Mouse (Mus musculus) kidney, embryonic 16.5 days (tissue): ENCODE results near the gene Iqcf3. TPM values are rescaled to one million over a fixed set of nuclear protein-coding genes. Genes with fewer than 3 reads are reported as not detected.
A peak's percentile ranks its signal among the peaks of the same experiment; 100 is the strongest.

Experiments
- ATAC-seq: fragments of 200-750 bp; cut with Nextera tagmentation; 2 replicates; pipeline ENCODE4 v1.8.0; 2017; ENCODE audit warnings: moderate TSS enrichment; ENCODE audit not compliant: low FRiP score, low TSS enrichment
- H3K27ac ChIP-seq: fragments of 300-500 bp; sonication (generic); 2 replicates; pipeline ENCODE4 v1.5.1; 2014; ENCODE audit warnings: low read length
- H3K27me3 ChIP-seq: fragments of 300-500 bp; sonication (generic); 2 replicates; pipeline ENCODE4 v1.6.1; 2014; ENCODE audit warnings: low read length, control low read depth, mixed read lengths; ENCODE audit not compliant: insufficient read depth
- H3K36me3 ChIP-seq: fragments of 300-500 bp; sonication (generic); 2 replicates; pipeline ENCODE4 v1.6.1; 2014; ENCODE audit warnings: low read length, control low read depth, mixed read lengths; ENCODE audit not compliant: insufficient read depth
- H3K4me1 ChIP-seq: fragments of 300-500 bp; sonication (generic); 2 replicates; pipeline ENCODE4 v1.6.1; 2014; ENCODE audit warnings: low read length, control low read depth, mixed read lengths; ENCODE audit not compliant: insufficient read depth
- H3K4me2 ChIP-seq: fragments of 300-500 bp; sonication (generic); replicated peaks from 2 replicates; pipeline ENCODE4 v1.6.1; 2014; ENCODE audit warnings: low read depth, low read length
- H3K4me3 ChIP-seq: fragments of 300-500 bp; sonication (generic); 2 replicates; pipeline ENCODE4 v1.5.1; 2014; ENCODE audit warnings: mild to moderate bottlenecking, low read length
- H3K9ac ChIP-seq: fragments of 300-500 bp; sonication (generic); replicated peaks from 2 replicates; pipeline ENCODE4 v1.6.1; 2014; ENCODE audit warnings: low read length
- H3K9me3 ChIP-seq: fragments of 300-500 bp; sonication (generic); 2 replicates; pipeline ENCODE4 v1.6.1; 2016; ENCODE audit warnings: low read length, control low read depth
- WGBS: fragments of 180-500 bp; shearing (Covaris S2); extraction: QIAGEN DNeasy Blood & Tissue Kit; methylation state at CpG from one replicate; pipeline ENCODE4 v1.1.7; 2014; 5-methylcytosine and 5-hydroxymethylcytosine counted together
- polyA plus RNA-seq: library from polyadenylated mRNA; unstranded; fragments of >200 nt; fragmentation: Nextera tagmentation; extraction: Ambion mirVana; gene quantifications from 2 replicates; pipeline ENCODE4 v1.2.1, GENCODE M21; 2015

Gene Iqcf3
- polyA plus RNA-seq, 1 experiment from 2014 or later, result not detected

DNA sequence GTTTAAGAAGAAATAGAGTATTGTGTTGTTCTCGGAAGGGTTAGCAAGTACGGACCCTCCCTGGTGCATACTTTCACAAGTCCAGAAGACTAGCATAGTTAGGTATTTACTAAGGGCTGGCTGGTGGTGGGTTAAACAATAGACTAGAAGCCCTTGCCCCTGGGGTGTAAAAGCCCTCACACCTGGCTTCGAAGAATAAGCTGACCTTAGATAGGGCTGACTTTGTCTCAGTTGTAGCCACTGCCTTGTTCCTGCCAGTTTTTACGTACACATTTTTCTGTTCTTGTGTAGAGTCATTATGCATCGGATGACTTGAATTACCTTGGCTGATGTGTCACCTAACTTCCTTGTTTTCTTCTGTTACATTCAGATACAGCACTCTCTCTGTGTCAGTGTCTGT lies 11.9 kb upstream of the Iqcf3 start:
- Histone ChIP-seq H3K4me2 (no peak overlapping the region), H3K36me3 (no peaks in the 10 kb centered on the region), H3K4me3 (no peak overlapping the region), H3K27ac (no peak overlapping the region), H3K4me1 (no peaks in the 10 kb centered on the region), H3K27me3 (no peaks in the 10 kb centered on the region), H3K9ac (no peak overlapping the region), H3K9me3 (no peaks in the 10 kb centered on the region)
- ATAC-seq, result no peak
- WGBS, result 86% methylated on average over 5 of the region's 5 CpGs

DNA sequence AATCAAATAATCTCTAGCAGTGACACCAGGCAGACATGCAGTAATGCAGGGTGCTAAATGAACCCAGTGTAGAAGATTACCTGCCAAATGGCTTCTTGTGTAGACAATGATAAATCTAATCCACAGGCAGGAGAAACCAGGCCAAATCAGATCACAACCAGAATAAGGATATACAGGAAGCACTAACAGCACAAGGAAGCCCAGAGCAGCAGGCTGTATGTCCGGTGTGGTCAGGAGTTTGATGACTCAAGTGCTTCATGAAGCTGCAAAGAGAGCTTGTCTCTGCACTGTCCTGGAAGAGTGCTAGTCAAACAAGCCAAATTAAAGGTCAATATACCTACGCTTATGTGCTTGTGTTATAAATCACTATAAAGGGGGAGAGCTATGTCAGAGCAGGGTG lies 10.8 kb upstream of the Iqcf3 start:
- H3K9me3 ChIP-seq, result no peaks in the 10 kb centered on the region
- no peaks in the 10 kb centered on the region for H3K27me3 ChIP-seq
- H3K4me3 ChIP-seq, result no peak overlapping the region
- H3K9ac ChIP-seq, result no peak overlapping the region
- no peaks in the 10 kb centered on the region for H3K4me1 ChIP-seq
- H3K4me2 ChIP-seq, result no peak overlapping the region
- no peak for ATAC-seq
- WGBS, result 66% methylated on average over 2 of the region's 2 CpGs
- H3K27ac ChIP-seq, result no peak overlapping the region
- H3K36me3 ChIP-seq, result no peaks in the 10 kb centered on the region

DNA sequence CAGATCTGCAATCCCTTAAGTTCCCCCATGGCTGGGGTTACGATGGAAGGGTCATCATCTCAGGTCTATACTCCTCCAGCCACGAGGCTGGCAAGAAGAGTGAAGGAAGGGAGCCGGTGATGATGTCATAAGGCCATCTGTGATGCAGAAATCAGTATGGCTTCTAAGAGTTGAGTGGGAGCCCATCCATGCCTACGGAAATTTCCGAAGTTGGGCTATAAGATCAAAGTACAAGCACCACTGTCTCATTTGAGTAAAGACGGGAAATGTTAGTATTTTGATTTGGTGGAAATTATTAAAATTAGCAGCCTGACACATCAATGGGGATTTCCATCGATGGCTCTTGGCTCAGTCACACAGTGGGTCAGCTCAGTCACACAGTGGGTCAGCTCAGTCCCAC lies 9.5 kb upstream of the Iqcf3 start, which contains the start of gene Iqcf4:
Gene Iqcf4 (minus strand): TSS at position 101 of the 400 bp plus-strand sequence.
- no peak within 1 kb of the TSS for H3K4me3 ChIP-seq
- H3K4me2 ChIP-seq, result no peak within 1 kb of the TSS
- no peak within 1 kb of the TSS for H3K27ac ChIP-seq
- H3K36me3 ChIP-seq, result no peaks in the 10 kb centered on the region
- no peak within 1 kb of the TSS for H3K9ac ChIP-seq
- WGBS, result 84% methylated on average over 7 of the region's 7 CpGs
- H3K27me3 ChIP-seq, result no peaks in the 10 kb centered on the region
- H3K9me3 ChIP-seq, result no peaks in the 10 kb centered on the region
- ATAC-seq, result no peak
- H3K4me1 ChIP-seq, result no peaks in the 10 kb centered on the region

DNA sequence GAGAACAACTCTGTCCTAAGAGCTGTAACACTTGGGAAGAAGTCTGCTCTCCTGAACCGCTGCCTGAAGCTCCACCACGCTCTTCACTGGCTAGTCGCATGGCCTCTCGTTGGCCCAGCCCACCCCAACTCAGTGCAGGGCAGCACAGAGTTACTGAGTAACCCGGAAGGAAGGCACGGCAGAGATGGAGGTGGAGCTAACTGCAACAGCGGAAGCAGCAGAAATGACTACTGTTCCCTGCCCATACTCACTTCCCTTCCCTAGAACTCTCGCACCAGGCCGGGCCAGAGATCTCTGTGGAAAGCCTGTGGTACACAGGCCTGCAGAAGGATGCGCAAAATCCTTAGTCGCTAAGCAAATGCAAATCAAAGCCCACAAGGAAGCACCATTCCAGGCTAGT lies 5.0 kb upstream of the Iqcf3 start:
- Histone ChIP-seq H3K9me3 (no peaks in the 10 kb centered on the region), H3K27ac (no peak overlapping the region), H3K4me1 (no peaks in the 10 kb centered on the region), H3K36me3 (no peaks in the 10 kb centered on the region), H3K9ac (no peak overlapping the region), H3K4me2 (no peak overlapping the region), H3K27me3 (no peaks in the 10 kb centered on the region), H3K4me3 (no peak overlapping the region)
- WGBS, result 45% methylated on average over 11 of the region's 11 CpGs
- peak; percentile 74; the same call in 1 of the 2 replicates for ATAC-seq

DNA sequence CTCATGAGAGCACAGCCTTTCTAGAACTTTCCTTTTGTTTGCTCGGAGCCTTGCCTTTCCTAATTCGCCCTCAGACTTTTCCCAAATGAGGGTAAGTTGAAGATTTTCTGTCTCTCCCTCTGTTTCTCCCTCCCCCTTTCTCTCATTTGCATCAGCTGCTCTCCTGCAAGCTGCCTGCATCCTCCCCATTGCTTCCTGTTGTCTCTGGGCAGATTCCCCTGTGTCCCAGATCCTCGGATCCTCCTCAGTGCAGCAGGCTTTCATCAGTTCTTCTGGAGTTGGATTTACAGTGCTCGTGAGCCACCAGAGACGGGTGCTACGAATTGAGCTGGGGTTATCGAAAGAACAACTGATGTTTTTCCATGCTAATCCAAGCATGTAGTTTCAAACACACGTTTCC lies 2.6 kb upstream of the Iqcf3 start:
- 58% methylated on average over 8 of the region's 8 CpGs for WGBS
- Histone ChIP-seq H3K36me3 (no peaks in the 10 kb centered on the region), H3K4me2 (no peak overlapping the region), H3K9me3 (no peaks in the 10 kb centered on the region), H3K27me3 (no peaks in the 10 kb centered on the region), H3K4me3 (no peak overlapping the region), H3K27ac (no peak overlapping the region), H3K9ac (no peak overlapping the region), H3K4me1 (no peaks in the 10 kb centered on the region)
- no peak for ATAC-seq

DNA sequence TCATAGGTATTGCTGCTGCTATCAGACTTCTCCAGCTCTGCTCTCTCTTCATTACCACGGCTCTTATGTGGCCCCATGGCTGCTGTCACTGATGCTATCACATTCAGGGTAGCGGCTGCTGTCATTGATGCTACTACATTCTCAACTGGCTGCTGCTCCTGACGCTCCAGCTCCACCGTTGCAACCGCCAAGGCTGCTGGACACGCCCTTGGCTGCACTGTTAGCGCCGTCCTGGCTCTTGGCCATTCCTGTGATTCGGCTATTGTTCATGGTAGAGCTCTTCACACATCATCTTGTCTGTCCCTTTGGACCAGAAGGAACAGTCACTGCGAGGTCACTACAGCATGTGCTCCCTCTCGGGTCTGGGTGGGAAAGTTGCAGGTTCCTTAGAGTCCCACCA lies 860 bp upstream of the Iqcf3 start:
- H3K27ac ChIP-seq, result no peak overlapping the region
- H3K4me1 ChIP-seq, result no peaks in the 10 kb centered on the region
- no peak for ATAC-seq
- H3K4me3 ChIP-seq, result no peak overlapping the region
- 91% methylated on average over 11 of the region's 11 CpGs for WGBS
- H3K27me3 ChIP-seq, result no peaks in the 10 kb centered on the region
- H3K36me3 ChIP-seq, result no peaks in the 10 kb centered on the region
- no peak overlapping the region for H3K4me2 ChIP-seq
- H3K9ac ChIP-seq, result no peak overlapping the region
- no peaks in the 10 kb centered on the region for H3K9me3 ChIP-seq

DNA sequence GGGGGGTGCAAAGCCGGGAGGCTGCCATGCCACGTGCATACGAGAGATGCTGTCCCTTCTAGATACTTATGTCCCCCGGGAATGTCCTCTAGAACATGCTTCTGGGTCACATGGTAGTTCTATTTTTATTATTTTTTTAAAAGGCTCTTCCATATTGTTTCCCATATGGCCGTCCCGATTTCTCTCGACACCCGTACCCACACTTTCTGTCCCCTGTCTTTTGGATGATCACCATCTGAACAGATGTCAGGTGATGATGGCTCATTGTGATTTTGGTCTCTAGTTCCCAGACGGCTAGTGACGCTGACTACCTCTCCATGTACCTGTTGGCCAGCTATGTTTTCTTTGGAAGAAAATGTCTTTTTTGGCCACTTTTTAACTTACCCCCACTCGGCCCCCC lies 26.5 kb downstream of the Iqcf3 start:
- ATAC-seq, result no peak
- no peaks in the 10 kb centered on the region for H3K36me3 ChIP-seq
- H3K27ac ChIP-seq, result no peak overlapping the region
- H3K4me2 ChIP-seq, result no peak overlapping the region
- WGBS, result 90% methylated on average over 11 of the region's 11 CpGs
- no peak overlapping the region for H3K4me3 ChIP-seq
- no peaks in the 10 kb centered on the region for H3K9me3 ChIP-seq
- H3K4me1 ChIP-seq, result no peaks in the 10 kb centered on the region
- no peak overlapping the region for H3K9ac ChIP-seq
- no peaks in the 10 kb centered on the region for H3K27me3 ChIP-seq

DNA sequence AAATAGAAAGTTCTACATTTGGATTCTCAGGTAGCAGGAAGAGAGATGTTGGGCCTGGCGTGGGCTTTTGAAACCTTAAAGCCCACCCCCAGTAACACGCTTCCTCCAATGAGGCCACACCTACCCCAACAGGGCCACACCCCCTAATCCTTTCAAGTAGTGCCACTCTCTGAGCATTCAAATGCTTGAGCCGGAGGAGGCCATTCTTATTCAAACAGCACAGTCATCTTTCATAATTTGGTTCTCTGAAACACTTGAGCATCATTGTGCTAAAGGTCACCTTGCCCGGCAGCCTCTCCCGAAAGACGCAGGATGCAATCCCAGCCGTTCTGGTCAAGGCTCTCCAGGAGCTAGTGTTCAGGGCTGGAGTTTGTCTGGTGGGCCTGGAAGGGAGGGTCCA lies 27.1 kb downstream of the Iqcf3 start:
- Histone ChIP-seq H3K4me2 (no peak overlapping the region), H3K36me3 (no peaks in the 10 kb centered on the region), H3K9me3 (no peaks in the 10 kb centered on the region), H3K27ac (no peak overlapping the region), H3K4me3 (no peak overlapping the region), H3K27me3 (no peaks in the 10 kb centered on the region), H3K4me1 (no peaks in the 10 kb centered on the region), H3K9ac (no peak overlapping the region)
- ATAC-seq, result no peak
- WGBS, result 90% methylated on average over 7 of the region's 7 CpGs

DNA sequence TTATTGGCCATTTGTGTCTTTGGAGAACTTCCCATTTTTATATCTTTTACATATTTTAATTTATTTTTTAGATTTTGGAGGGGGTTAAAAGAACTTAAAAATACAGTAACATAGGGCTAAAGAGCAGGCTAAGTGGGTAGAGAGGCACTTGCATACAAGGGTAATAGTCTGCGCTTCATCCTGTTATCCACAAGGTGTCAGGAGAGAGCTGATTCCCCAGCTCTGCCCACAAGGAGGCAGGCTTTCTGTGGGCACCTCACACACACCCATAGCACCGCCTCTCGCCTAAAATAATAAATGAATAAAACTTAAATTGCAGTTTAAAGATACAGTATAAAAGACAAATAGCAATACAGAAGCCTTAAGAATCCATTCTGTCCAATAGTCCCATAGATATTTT lies 29.6 kb downstream of the Iqcf3 start:
- 26% methylated on average over 3 of the region's 3 CpGs for WGBS
- Histone ChIP-seq H3K27ac (no peak overlapping the region), H3K4me3 (no peak overlapping the region), H3K27me3 (no peaks in the 10 kb centered on the region), H3K9ac (no peak overlapping the region), H3K36me3 (no peaks in the 10 kb centered on the region), H3K4me1 (no peaks in the 10 kb centered on the region), H3K4me2 (no peak overlapping the region), H3K9me3 (no peaks in the 10 kb centered on the region)
- no peak for ATAC-seq

DNA sequence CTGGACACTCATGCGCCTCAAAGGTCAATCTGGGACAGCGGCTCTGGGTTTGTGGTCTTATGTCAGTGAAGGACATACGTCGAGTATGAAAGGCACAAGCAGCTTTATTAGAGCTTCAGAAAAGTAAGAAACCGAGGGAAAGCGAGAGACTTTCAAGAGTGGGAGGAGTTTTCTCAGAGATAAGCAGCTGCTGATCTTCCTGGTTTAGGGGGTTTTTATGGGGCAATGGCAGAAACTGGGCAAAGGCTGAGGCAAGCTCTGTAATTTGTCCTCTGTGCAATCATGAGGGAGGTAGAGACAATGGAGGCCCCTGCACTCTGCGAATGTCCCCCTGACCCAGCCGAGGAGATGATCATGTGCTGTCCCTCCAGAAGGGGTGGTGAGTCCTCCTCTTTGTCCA lies 41.5 kb downstream of the Iqcf3 start:
- Histone ChIP-seq H3K36me3 (no peaks in the 10 kb centered on the region), H3K4me1 (no peaks in the 10 kb centered on the region), H3K9ac (no peak overlapping the region), H3K4me3 (no peak overlapping the region), H3K27ac (no peak overlapping the region), H3K9me3 (no peaks in the 10 kb centered on the region), H3K4me2 (no peak overlapping the region), H3K27me3 (no peaks in the 10 kb centered on the region)
- ATAC-seq, result no peak
- 73% methylated on average over 8 of the region's 8 CpGs for WGBS

DNA sequence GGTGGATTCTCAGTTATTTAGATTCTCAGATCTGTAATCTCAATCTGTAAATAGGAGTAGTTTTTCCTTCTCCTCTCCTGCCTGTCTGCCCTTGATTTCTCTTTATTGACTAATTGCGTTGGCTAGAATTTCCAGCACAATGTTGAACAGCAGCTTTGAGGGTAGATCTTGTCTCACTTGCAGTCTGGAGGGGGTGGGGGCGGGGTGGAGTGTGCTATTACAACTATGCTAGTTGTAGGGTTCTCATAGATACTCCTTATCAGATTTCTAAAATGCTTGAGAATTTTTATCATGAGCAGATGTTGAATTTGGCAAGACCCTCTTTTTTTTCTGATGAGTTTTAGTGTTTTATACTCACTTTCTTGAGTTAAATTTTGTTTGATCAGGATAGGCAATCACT lies 42.0 kb downstream of the Iqcf3 start:
- ATAC-seq, result no peak
- Histone ChIP-seq H3K27me3 (no peaks in the 10 kb centered on the region), H3K9me3 (no peaks in the 10 kb centered on the region), H3K36me3 (no peaks in the 10 kb centered on the region), H3K4me2 (no peak overlapping the region), H3K27ac (no peak overlapping the region), H3K4me1 (no peaks in the 10 kb centered on the region), H3K4me3 (no peak overlapping the region), H3K9ac (no peak overlapping the region)
- WGBS, result 52% methylated on average over 2 of the region's 2 CpGs
